ENCODE assay signal across 8 mouse cellular contexts in genomic region chr9:77596355-77596754, GRCm38 (mm10). TPM values are rescaled to one million over a fixed set of nuclear protein-coding genes. Genes with fewer than 3 reads are reported as not detected.
A peak's percentile ranks its signal among the peaks of the same experiment; 100 is the strongest.
DNase-seq lines count a peak whose midpoint lies in the region; ATAC-seq lines count a peak whose summit lies in the region.

No protein-coding gene starts in this region.

- peak; percentile 80 for DNase-seq in NIH3T3 (ENCODE audit: low read depth)
- peak; percentile 75 for DNase-seq in cerebellum, adult 9-10 months
- DNase-seq in gastrocnemius, postnatal 10 days: peak; percentile 79
- DNase-seq in large intestine, adult 2 months (ENCODE audit: low read depth, low spot score): peak; percentile 81
- DNase-seq in lung, postnatal 10 days: peak; percentile 84
- peak; percentile 74 for DNase-seq in right cerebral cortex, postnatal 14 days
- peak; percentile 56 for DNase-seq in yolk sac, embryonic 10.5 days (ENCODE audit: low spot score)

- peak; percentile 84 for ATAC-seq in CD4-positive, CD25-positive, alpha-beta regulatory T cell, adult 4 months

- 15% methylated on average over 7 of the region's 7 CpGs for WGBS in large intestine, adult 2 months

RNA-seq across cellular contexts. Expression of gene Klhl31, which starts 39.9 kb away (rescaled TPM):
- not detected for polyA plus RNA-seq in CD4-positive, CD25-positive, alpha-beta regulatory T cell, adult 4 months (2017; shearing (Covaris generic))
- total RNA-seq in gastrocnemius, postnatal 10 days (2021): 100 to 1,000 TPM; 371 to 383 TPM
- not detected in 2 replicates for polyA plus RNA-seq in large intestine, adult 2 months (2012; rRNA removed)

RNA-seq across cellular contexts. Expression of gene Lrrc1, which starts 51.7 kb away (rescaled TPM):
- 1 to 10 TPM; 3.2 to 4.3 TPM for polyA plus RNA-seq in CD4-positive, CD25-positive, alpha-beta regulatory T cell, adult 4 months (2017; shearing (Covaris generic))
- 1 to 10 TPM; 2.6 to 3.4 TPM for total RNA-seq in gastrocnemius, postnatal 10 days (2021)
- polyA plus RNA-seq in large intestine, adult 2 months (2012; rRNA removed): 65.9 and 67.6 TPM in 2 replicates

Comparison
In these comparisons a context has a peak if more than half of its experiments do, and no peak if none do; other contexts are left out.
1. Peak in every context shown above with its lines: DNase-seq and ATAC-seq.
2. RNA of gene Lrrc1, which starts 51.7 kb away (polyA plus RNA-seq): 65.9 to 67.6 TPM in large intestine, adult 2 months; 3.2 to 4.3 TPM in CD4-positive, CD25-positive, alpha-beta regulatory T cell, adult 4 months; every median in the first group is over 10 times any median in the second.